ENCODE assay signal across 38 mouse cellular contexts in genomic region chr9:50561918-50562360, GRCm38 (mm10). TPM values are rescaled to one million over a fixed set of nuclear protein-coding genes. Genes with fewer than 3 reads are reported as not detected.
"Had no signal": no experiment of that assay in that cellular context is flagged by ENCODE, and none has a peak within 500 bp of the region (broad histone marks: within the 10 kb centered on the region; RNA-seq: fewer than 3 reads in every experiment).

No protein-coding gene starts in this region.

- H3K4me3 ChIP-seq: embryonic facial prominence, embryonic 10.5 days; embryonic facial prominence, embryonic 12.5 days; embryonic facial prominence, embryonic 13.5 days; embryonic facial prominence, embryonic 15.5 days; erythroblast, embryonic 14.5 days; forebrain, embryonic 10.5 days; forebrain, embryonic 12.5 days; forebrain, embryonic 13.5 days; forebrain, embryonic 15.5 days; gastrocnemius, adult 2 months had no signal

- H3K9me3 ChIP-seq: embryonic facial prominence, embryonic 15.5 days; forebrain, embryonic 12.5 days; forebrain, embryonic 13.5 days; forebrain, embryonic 15.5 days had no signal

- H3K4me2 ChIP-seq: embryonic facial prominence, embryonic 12.5 days; embryonic facial prominence, embryonic 13.5 days; embryonic facial prominence, embryonic 15.5 days; forebrain, embryonic 12.5 days; forebrain, embryonic 13.5 days; forebrain, embryonic 15.5 days had no signal

- H3K9ac ChIP-seq: embryonic facial prominence, embryonic 12.5 days; embryonic facial prominence, embryonic 13.5 days; embryonic facial prominence, embryonic 15.5 days; forebrain, embryonic 12.5 days; forebrain, embryonic 13.5 days; forebrain, embryonic 15.5 days; forebrain, postnatal 0 days had no signal

- H3K4me1 ChIP-seq: embryonic facial prominence, embryonic 10.5 days; embryonic facial prominence, embryonic 12.5 days; embryonic facial prominence, embryonic 13.5 days; embryonic facial prominence, embryonic 15.5 days; forebrain, embryonic 10.5 days; forebrain, embryonic 12.5 days; forebrain, embryonic 13.5 days; forebrain, embryonic 15.5 days had no signal

- H3K27me3 ChIP-seq: embryonic facial prominence, embryonic 12.5 days; embryonic facial prominence, embryonic 13.5 days; embryonic facial prominence, embryonic 15.5 days; forebrain, embryonic 12.5 days; forebrain, embryonic 15.5 days had no signal

- H3K27ac ChIP-seq: embryonic facial prominence, embryonic 10.5 days; embryonic facial prominence, embryonic 12.5 days; embryonic facial prominence, embryonic 13.5 days; embryonic facial prominence, embryonic 15.5 days; forebrain, embryonic 10.5 days; forebrain, embryonic 12.5 days; forebrain, embryonic 13.5 days; forebrain, embryonic 15.5 days; gastrocnemius, adult 2 months had no signal

- DNase-seq: cerebellum, adult 18-20 months; cerebellum, adult 2 months; cerebellum, adult 8-10 months; cerebellum, adult 9-10 months; cerebellum, adult 9-11 months; cerebellum, postnatal 10 days; cerebellum, postnatal 14 days; cerebellum, postnatal 25 days; cerebellum, postnatal 36 days; embryo, embryonic 11 days; forebrain, postnatal 0 days; gastrocnemius, adult 2 months; gastrocnemius, postnatal 10 days; gastrocnemius, postnatal 14 days; gastrocnemius, postnatal 25 days; gastrocnemius, postnatal 36 days had no signal

- H3K36me3 ChIP-seq: embryonic facial prominence, embryonic 10.5 days; embryonic facial prominence, embryonic 12.5 days; embryonic facial prominence, embryonic 13.5 days; embryonic facial prominence, embryonic 15.5 days; forebrain, embryonic 10.5 days; forebrain, embryonic 12.5 days; forebrain, embryonic 15.5 days had no signal

- ATAC-seq: forebrain, embryonic 13.5 days; forebrain, embryonic 14.5 days; forebrain, embryonic 15.5 days; forebrain, embryonic 16.5 days; forebrain, postnatal 0 days had no signal

RNA-seq across cellular contexts. Expression of gene Tex12, which starts 0.8 kb away (rescaled TPM):
- total RNA-seq: common myeloid progenitor, adult 5-6 weeks; forebrain, postnatal 0 days; gastrocnemius, adult 18-20 months; gastrocnemius, adult 2 months; gastrocnemius, adult 8-10 months; gastrocnemius, postnatal 10 days; gastrocnemius, postnatal 14 days; gastrocnemius, postnatal 25 days; gastrocnemius, postnatal 36 days; gastrocnemius, postnatal 4 days; granulocyte monocyte progenitor cell, adult 5-6 weeks had no signal
- polyA plus RNA-seq: cerebellum, adult 2 months; cortical plate, adult 2 months; embryonic facial prominence, embryonic 10.5 days; embryonic facial prominence, embryonic 11.5 days; embryonic facial prominence, embryonic 12.5 days; embryonic facial prominence, embryonic 13.5 days; embryonic facial prominence, embryonic 14.5 days; embryonic facial prominence, embryonic 15.5 days; erythroblast, embryonic 14.5 days; forebrain, embryonic 10.5 days; forebrain, embryonic 11.5 days; forebrain, embryonic 13.5 days; forebrain, embryonic 14.5 days; forebrain, embryonic 16.5 days; frontal cortex, adult 2 months; gonadal fat pad, adult 2 months had no signal

RNA-seq across cellular contexts. Expression of gene Bco2, which starts 7.0 kb away (rescaled TPM):
- total RNA-seq: common myeloid progenitor, adult 5-6 weeks had no signal
- polyA plus RNA-seq: erythroblast, embryonic 14.5 days had no signal

RNA-seq across cellular contexts. Expression of gene Il18, which starts 7.3 kb away (rescaled TPM):
- polyA plus RNA-seq: erythroblast, embryonic 14.5 days had no signal
